8 mouse cellular contexts compared by ENCODE assay signal in genomic region chr11:118459051-118459450, GRCm38 (mm10). TPM values are rescaled to one million over a fixed set of nuclear protein-coding genes. Genes with fewer than 3 reads are reported as not detected.
DNase-seq lines count a peak whose midpoint lies in the region; ATAC-seq and TF ChIP-seq lines count a peak whose summit lies in the region.

No protein-coding gene starts in this region.

- DNase-seq in midbrain, embryonic 10.5 days (ENCODE audit: low spot score): no peak
- no peak for DNase-seq in midbrain, embryonic 14.5 days
- DNase-seq in heart, adult 11 months: peak; percentile 99
- DNase-seq in lung, postnatal 25 days (ENCODE audit: low spot score): peak; percentile 54
- no peak for DNase-seq in left cerebral cortex, postnatal 36 days (ENCODE audit: low spot score in 2 of 2)
- DNase-seq in midbrain, postnatal 0 days (ENCODE audit: low spot score): no peak
- no peak for DNase-seq in cerebellum, adult 18-20 months

- ATAC-seq in midbrain, embryonic 14.5 days (ENCODE audit: low FRiP score, low TSS enrichment): no peak
- peak; percentile 66 for ATAC-seq in kidney, embryonic 14.5 days (ENCODE audit: low FRiP score, low TSS enrichment)
- no peak for ATAC-seq in midbrain, postnatal 0 days (ENCODE audit: low FRiP score)

- H3K4me2 ChIP-seq in midbrain, embryonic 14.5 days (ENCODE audit: low read length): no peak overlapping the region
- no peak overlapping the region for H3K4me2 ChIP-seq in kidney, embryonic 14.5 days (replicated peaks; ENCODE audit: low read depth, low read length)
- H3K4me2 ChIP-seq in midbrain, postnatal 0 days (ENCODE audit: low read depth, low read length, poor library complexity, severe bottlenecking): no peak overlapping the region

- H3K9ac ChIP-seq in midbrain, embryonic 14.5 days (replicated peaks; ENCODE audit: low read length): no peak overlapping the region
- H3K9ac ChIP-seq in kidney, embryonic 14.5 days (ENCODE audit: low read depth, low read length): no peak overlapping the region
- no peak overlapping the region for H3K9ac ChIP-seq in midbrain, postnatal 0 days (replicated peaks; ENCODE audit: low read length, poor library complexity, severe bottlenecking)

- H3K36me3 ChIP-seq in midbrain, embryonic 10.5 days: no peaks in the 10 kb centered on the region
- H3K36me3 ChIP-seq in midbrain, embryonic 14.5 days (ENCODE audit: control insufficient read depth, insufficient read depth, low read length): no peaks in the 10 kb centered on the region
- no peaks in the 10 kb centered on the region for H3K36me3 ChIP-seq in kidney, embryonic 14.5 days (ENCODE audit: control insufficient read depth, insufficient read depth, low read length)
- H3K36me3 ChIP-seq in midbrain, postnatal 0 days (ENCODE audit: insufficient read depth, low read length): no peaks in the 10 kb centered on the region

- 58% methylated on average over 8 of the region's 8 CpGs for WGBS in midbrain, embryonic 10.5 days
- WGBS in midbrain, embryonic 14.5 days: 60% methylated on average over 8 of the region's 8 CpGs
- 13% methylated on average over 8 of the region's 8 CpGs for WGBS in kidney, embryonic 14.5 days
- WGBS in midbrain, postnatal 0 days: 69% methylated on average over 8 of the region's 8 CpGs

- no peak overlapping the region for H3K4me3 ChIP-seq in midbrain, embryonic 10.5 days
- H3K4me3 ChIP-seq in midbrain, embryonic 14.5 days (replicated peaks; ENCODE audit: low read depth, low read length): no peak overlapping the region
- H3K4me3 ChIP-seq in kidney, embryonic 14.5 days (ENCODE audit: low read length): no peak overlapping the region
- no peak overlapping the region for H3K4me3 ChIP-seq in midbrain, postnatal 0 days (ENCODE audit: low read depth, low read length)

- H3K27ac ChIP-seq in midbrain, embryonic 10.5 days (replicated peaks): peak overlapping the region; percentile 43; the same call in 1 of the 2 replicates
- no peak overlapping the region for H3K27ac ChIP-seq in midbrain, embryonic 14.5 days (replicated peaks; ENCODE audit: low read depth, low read length)
- no peak overlapping the region for H3K27ac ChIP-seq in kidney, embryonic 14.5 days (ENCODE audit: low read depth, low read length)
- no peak overlapping the region for H3K27ac ChIP-seq in midbrain, postnatal 0 days (ENCODE audit: low read depth, low read length)

- peaks cover 37% of the 10 kb centered on the region for H3K4me1 ChIP-seq in midbrain, embryonic 10.5 days
- H3K4me1 ChIP-seq in midbrain, embryonic 14.5 days (ENCODE audit: control insufficient read depth, insufficient read depth, low read length): no peaks in the 10 kb centered on the region
- peaks cover 6% of the 10 kb centered on the region; the same call in 1 of the 2 replicates for H3K4me1 ChIP-seq in kidney, embryonic 14.5 days (ENCODE audit: control insufficient read depth, insufficient read depth, low read length)
- H3K4me1 ChIP-seq in midbrain, postnatal 0 days (ENCODE audit: insufficient read depth, low read length): no peaks in the 10 kb centered on the region; the same call in 1 of the 2 replicates

- peaks cover 17% of the 10 kb centered on the region for H3K27me3 ChIP-seq in midbrain, embryonic 10.5 days (ENCODE audit: low read depth, poor library complexity, severe bottlenecking)
- no peaks in the 10 kb centered on the region for H3K27me3 ChIP-seq in midbrain, embryonic 14.5 days (ENCODE audit: control insufficient read depth, insufficient read depth, low read length)
- H3K27me3 ChIP-seq in kidney, embryonic 14.5 days (ENCODE audit: control insufficient read depth, insufficient read depth, low read length): no peaks in the 10 kb centered on the region
- no peaks in the 10 kb centered on the region for H3K27me3 ChIP-seq in midbrain, postnatal 0 days (ENCODE audit: insufficient read depth, low read length)

- TF ChIP-seq CTCF in midbrain, postnatal 0 days (IDR thresholded peaks at IDR 0.05): no peak

- no peaks in the 10 kb centered on the region for H3K9me3 ChIP-seq in midbrain, embryonic 10.5 days (replicated peaks)
- H3K9me3 ChIP-seq in midbrain, embryonic 14.5 days (ENCODE audit: control insufficient read depth, low read length): 0 out of 2 replicates have a peak, but pooled peaks cover 3% of the 10 kb centered on the region
- H3K9me3 ChIP-seq in kidney, embryonic 14.5 days (ENCODE audit: control insufficient read depth, low read length): no peaks in the 10 kb centered on the region; the same call in 1 of the 2 replicates
- no peaks in the 10 kb centered on the region for H3K9me3 ChIP-seq in midbrain, postnatal 0 days (ENCODE audit: low read length)

- intact Hi-C loops in left cerebral cortex, postnatal 36 days (cut with DNase I): no loop called here

RNA-seq across cellular contexts. Expression of gene Engase, which starts 17.6 kb away (rescaled TPM):
- 7.3 and 8.6 TPM in 2 replicates for polyA plus RNA-seq in midbrain, embryonic 10.5 days (2016; fragmentation: Nextera tagmentation; extraction: Ambion mirVana)
- 2.6 and 4.2 TPM in 2 replicates for polyA plus RNA-seq in midbrain, embryonic 14.5 days (2014; fragmentation: Nextera tagmentation; extraction: Ambion mirVana)
- 3.9 and 9.7 TPM in 2 replicates for polyA plus RNA-seq in kidney, embryonic 14.5 days (2014; fragmentation: Nextera tagmentation; extraction: Ambion mirVana)
- 10 to 100 TPM; 10.8 to 11.1 TPM for total RNA-seq in left cerebral cortex, postnatal 36 days (2021)
- total RNA-seq in midbrain, postnatal 0 days (2014; rRNA removed): 8.7 and 13.6 TPM in 2 replicates
- polyA plus RNA-seq in midbrain, postnatal 0 days (2015; fragmentation: Nextera tagmentation; extraction: Ambion mirVana): 5.1 and 5.3 TPM in 2 replicates

RNA-seq across cellular contexts. Expression of gene C1qtnf1, which starts 31.0 kb away (rescaled TPM):
- 2.0 and 2.9 TPM in 2 replicates for polyA plus RNA-seq in midbrain, embryonic 10.5 days (2016; fragmentation: Nextera tagmentation; extraction: Ambion mirVana)
- 1.4 and 3.8 TPM in 2 replicates for polyA plus RNA-seq in midbrain, embryonic 14.5 days (2014; fragmentation: Nextera tagmentation; extraction: Ambion mirVana)
- polyA plus RNA-seq in kidney, embryonic 14.5 days (2014; fragmentation: Nextera tagmentation; extraction: Ambion mirVana): 2.8 and 4.0 TPM in 2 replicates
- total RNA-seq in left cerebral cortex, postnatal 36 days (2021): 1 to 10 TPM; 4.6 to 4.9 TPM
- total RNA-seq in midbrain, postnatal 0 days (2014; rRNA removed): 7.8 and 8.7 TPM in 2 replicates
- polyA plus RNA-seq in midbrain, postnatal 0 days (2015; fragmentation: Nextera tagmentation; extraction: Ambion mirVana): 5.2 and 5.5 TPM in 2 replicates

RNA-seq across cellular contexts. Expression of gene Cant1, which starts 40.2 kb away (rescaled TPM):
- 22.8 and 23.3 TPM in 2 replicates for polyA plus RNA-seq in midbrain, embryonic 10.5 days (2016; fragmentation: Nextera tagmentation; extraction: Ambion mirVana)
- polyA plus RNA-seq in midbrain, embryonic 14.5 days (2014; fragmentation: Nextera tagmentation; extraction: Ambion mirVana): 24.9 and 27.5 TPM in 2 replicates
- polyA plus RNA-seq in kidney, embryonic 14.5 days (2014; fragmentation: Nextera tagmentation; extraction: Ambion mirVana): 19.0 and 24.1 TPM in 2 replicates
- 10 to 100 TPM; 36.5 to 37.0 TPM for total RNA-seq in left cerebral cortex, postnatal 36 days (2021)
- total RNA-seq in midbrain, postnatal 0 days (2014; rRNA removed): 51.5 and 55.3 TPM in 2 replicates
- 30.0 and 32.2 TPM in 2 replicates for polyA plus RNA-seq in midbrain, postnatal 0 days (2015; fragmentation: Nextera tagmentation; extraction: Ambion mirVana)

RNA-seq across cellular contexts. Expression of gene Lgals3bp, which starts 57.2 kb away (rescaled TPM):
- polyA plus RNA-seq in midbrain, embryonic 10.5 days (2016; fragmentation: Nextera tagmentation; extraction: Ambion mirVana): 0.68 and 1.7 TPM in 2 replicates
- 1.8 and 5.5 TPM in 2 replicates for polyA plus RNA-seq in midbrain, embryonic 14.5 days (2014; fragmentation: Nextera tagmentation; extraction: Ambion mirVana)
- 11.8 and 13.0 TPM in 2 replicates for polyA plus RNA-seq in kidney, embryonic 14.5 days (2014; fragmentation: Nextera tagmentation; extraction: Ambion mirVana)
- 10 to 100 TPM; 20.5 to 21.2 TPM for total RNA-seq in left cerebral cortex, postnatal 36 days (2021)
- total RNA-seq in midbrain, postnatal 0 days (2014; rRNA removed): 17.4 and 19.0 TPM in 2 replicates
- polyA plus RNA-seq in midbrain, postnatal 0 days (2015; fragmentation: Nextera tagmentation; extraction: Ambion mirVana): 14.2 and 14.9 TPM in 2 replicates

Comparison
In these comparisons a context has a peak if more than half of its experiments do, and no peak if none do; other contexts are left out.
1. DNase-seq: peak in heart, adult 11 months (single experiment) and lung, postnatal 25 days (single experiment); none in midbrain, embryonic 10.5 days (single experiment), midbrain, embryonic 14.5 days (single experiment), left cerebral cortex, postnatal 36 days (0 of 2), midbrain, postnatal 0 days (single experiment) and cerebellum, adult 18-20 months (0 of 2).